Mouse (Mus musculus): ENCODE measurements around the gene Klhl29. TPM values are rescaled to one million over a fixed set of nuclear protein-coding genes. Genes with fewer than 3 reads are reported as not detected.

Klhl29 gene
- polyA plus RNA-seq, 1 experiment from 2014 or later, result 0.50 TPM

DNA sequence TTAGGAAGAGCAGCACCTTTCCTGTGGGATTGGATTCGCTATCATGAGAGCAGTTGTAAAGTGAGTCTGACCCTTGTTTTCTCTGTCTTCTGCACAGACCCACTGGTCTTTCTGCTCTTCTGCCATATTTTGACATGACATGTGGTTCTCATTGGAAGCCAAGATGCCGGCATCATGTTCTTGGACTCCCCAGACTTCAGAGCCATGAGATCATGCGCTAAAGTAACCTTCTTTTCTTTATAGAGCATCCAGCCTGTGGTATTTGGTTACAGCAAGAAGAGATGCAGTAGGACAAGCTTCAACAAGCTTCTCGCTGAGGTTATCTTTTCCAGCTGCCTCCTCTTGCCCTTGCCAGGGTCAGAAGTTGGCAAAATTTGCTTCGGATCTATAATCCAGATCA, 145.0 kb downstream of the Klhl29 start:
- Histone ChIP-seq H3K36me3 (ENCODE audit: control insufficient read depth, insufficient read depth, low read length) (no peaks in the 10 kb centered on the region), H3K27ac (replicated peaks in 1 of 2; ENCODE audit: control insufficient read depth in 1 of 2, insufficient read depth in 1 of 2, low read depth in 2 of 2, low read length in 2 of 2) (no peak overlapping the region), H3K9me3 (ENCODE audit: control insufficient read depth, low read length) (no peaks in the 10 kb centered on the region), H3K4me1 (ENCODE audit: control insufficient read depth in 2 of 2, insufficient read depth in 2 of 2, low read length in 2 of 2) (no peaks in the 10 kb centered on the region), H3K4me2 (ENCODE audit: low read length) (no peak overlapping the region), H3K9ac (ENCODE audit: low read length) (no peak overlapping the region), H3K4me3 (ENCODE audit: control insufficient read depth in 1 of 2, insufficient read depth in 1 of 2, low read depth in 1 of 2, low read length in 2 of 2) (no peak overlapping the region), H3K27me3 (ENCODE audit: control insufficient read depth, insufficient read depth, low read length) (no peaks in the 10 kb centered on the region)
- WGBS, result 82% methylated on average over 5 of the region's 5 CpGs
- ATAC-seq (ENCODE audit: insufficient number of reproducible peaks, insufficient read depth, low FRiP score, low read depth), result no peak

DNA sequence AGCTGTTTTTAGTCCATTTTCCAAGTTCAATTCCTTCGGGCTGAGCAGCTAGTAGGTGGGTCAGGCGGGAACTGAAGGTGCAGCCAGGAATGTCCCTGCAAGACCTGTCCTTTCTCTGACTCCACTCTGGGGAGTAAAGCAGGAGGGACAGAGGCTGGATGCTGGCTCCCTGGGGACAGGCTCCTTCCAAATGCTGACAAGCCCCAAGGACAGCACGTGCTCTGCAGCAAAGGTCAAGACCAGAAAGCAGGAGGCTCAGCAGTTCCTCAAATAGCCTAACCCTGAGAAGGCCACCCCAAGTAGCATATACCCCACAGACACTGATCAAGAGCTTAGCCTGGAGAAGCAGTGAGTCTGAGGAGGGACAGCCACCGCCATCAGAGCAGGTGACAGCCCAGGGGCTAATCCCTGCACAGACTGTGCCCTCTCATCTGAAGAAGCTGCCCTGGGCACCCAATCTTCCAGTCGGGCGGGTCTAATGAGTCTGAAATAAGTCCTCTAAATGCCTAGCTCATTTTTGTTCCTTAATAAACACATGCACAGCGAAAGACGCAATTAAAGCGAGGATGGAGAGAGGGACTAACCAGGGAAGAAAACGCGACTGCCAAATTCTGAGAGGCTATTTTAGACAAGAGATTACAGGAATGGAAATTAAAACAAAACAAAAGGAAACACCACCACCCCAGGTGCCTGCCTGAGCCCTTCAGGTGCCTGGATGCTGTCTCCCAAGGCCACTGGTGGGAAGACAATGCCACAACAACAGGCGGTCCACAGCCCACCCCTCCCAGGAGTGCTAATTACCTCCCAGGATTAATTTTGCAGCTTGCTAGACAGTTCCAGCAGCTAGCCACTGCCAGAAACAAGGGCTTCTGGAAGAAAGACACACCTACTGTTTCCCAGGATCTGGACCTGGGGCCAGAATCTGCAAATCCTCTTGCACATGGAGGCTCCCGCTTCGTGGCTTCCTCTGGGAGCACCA, 148.5 kb downstream of the Klhl29 start:
- no peaks in the 10 kb centered on the region for H3K27me3 ChIP-seq (ENCODE audit: control insufficient read depth, insufficient read depth, low read length)
- H3K4me1 ChIP-seq (ENCODE audit: control insufficient read depth in 2 of 2, insufficient read depth in 2 of 2, low read length in 2 of 2), result no peaks in the 10 kb centered on the region
- 55% methylated on average over 14 of the region's 14 CpGs for WGBS

DNA sequence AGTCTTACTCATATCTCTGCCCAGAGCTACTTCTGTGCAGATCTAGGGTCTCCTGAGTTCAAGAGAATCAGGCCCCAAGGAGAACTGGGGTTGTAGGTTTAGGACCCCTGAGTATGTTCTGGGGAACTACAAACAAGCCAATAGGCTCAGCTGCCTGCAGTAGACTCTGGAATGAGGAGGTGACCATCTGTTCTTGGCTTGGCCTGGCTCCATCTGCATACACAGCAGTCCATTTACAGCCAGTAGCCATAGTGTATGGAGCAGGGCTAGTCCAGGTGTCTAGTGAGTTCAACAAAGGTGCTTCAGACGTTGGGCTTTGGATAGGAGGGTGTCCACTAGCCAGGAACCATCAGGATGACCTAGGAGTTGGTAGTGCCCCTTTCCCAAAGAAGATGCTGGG, 151.9 kb downstream of the Klhl29 start:
- Histone ChIP-seq H3K4me2 (ENCODE audit: low read length) (no peak overlapping the region), H3K27ac (replicated peaks in 1 of 2; ENCODE audit: control insufficient read depth in 1 of 2, insufficient read depth in 1 of 2, low read depth in 2 of 2, low read length in 2 of 2) (no peak overlapping the region), H3K36me3 (ENCODE audit: control insufficient read depth, insufficient read depth, low read length) (no peaks in the 10 kb centered on the region), H3K4me3 (ENCODE audit: control insufficient read depth in 1 of 2, insufficient read depth in 1 of 2, low read depth in 1 of 2, low read length in 2 of 2) (no peak overlapping the region), H3K4me1 (ENCODE audit: control insufficient read depth in 2 of 2, insufficient read depth in 2 of 2, low read length in 2 of 2) (no peaks in the 10 kb centered on the region), H3K9me3 (ENCODE audit: control insufficient read depth, low read length) (no peaks in the 10 kb centered on the region), H3K27me3 (ENCODE audit: control insufficient read depth, insufficient read depth, low read length) (no peaks in the 10 kb centered on the region), H3K9ac (ENCODE audit: low read length) (no peak overlapping the region)
- 54% methylated on average over 1 of the region's 1 CpGs for WGBS
- 0 out of 2 replicates have a peak, but pooled peaks have one; percentile 26 for ATAC-seq (ENCODE audit: insufficient number of reproducible peaks, insufficient read depth, low FRiP score, low read depth)

More for the DNA sequence above, 148.5 kb downstream of the Klhl29 start:
- Histone ChIP-seq H3K4me3 (ENCODE audit: control insufficient read depth in 1 of 2, insufficient read depth in 1 of 2, low read depth in 1 of 2, low read length in 2 of 2) (no peak overlapping the region), H3K27ac (replicated peaks in 1 of 2; ENCODE audit: control insufficient read depth in 1 of 2, insufficient read depth in 1 of 2, low read depth in 2 of 2, low read length in 2 of 2) (no peak overlapping the region), H3K9me3 (ENCODE audit: control insufficient read depth, low read length) (no peaks in the 10 kb centered on the region), H3K4me2 (ENCODE audit: low read length) (no peak overlapping the region), H3K36me3 (ENCODE audit: control insufficient read depth, insufficient read depth, low read length) (no peaks in the 10 kb centered on the region), H3K9ac (ENCODE audit: low read length) (no peak overlapping the region)
- ATAC-seq (ENCODE audit: insufficient number of reproducible peaks, insufficient read depth, low FRiP score, low read depth), result no peak

DNA sequence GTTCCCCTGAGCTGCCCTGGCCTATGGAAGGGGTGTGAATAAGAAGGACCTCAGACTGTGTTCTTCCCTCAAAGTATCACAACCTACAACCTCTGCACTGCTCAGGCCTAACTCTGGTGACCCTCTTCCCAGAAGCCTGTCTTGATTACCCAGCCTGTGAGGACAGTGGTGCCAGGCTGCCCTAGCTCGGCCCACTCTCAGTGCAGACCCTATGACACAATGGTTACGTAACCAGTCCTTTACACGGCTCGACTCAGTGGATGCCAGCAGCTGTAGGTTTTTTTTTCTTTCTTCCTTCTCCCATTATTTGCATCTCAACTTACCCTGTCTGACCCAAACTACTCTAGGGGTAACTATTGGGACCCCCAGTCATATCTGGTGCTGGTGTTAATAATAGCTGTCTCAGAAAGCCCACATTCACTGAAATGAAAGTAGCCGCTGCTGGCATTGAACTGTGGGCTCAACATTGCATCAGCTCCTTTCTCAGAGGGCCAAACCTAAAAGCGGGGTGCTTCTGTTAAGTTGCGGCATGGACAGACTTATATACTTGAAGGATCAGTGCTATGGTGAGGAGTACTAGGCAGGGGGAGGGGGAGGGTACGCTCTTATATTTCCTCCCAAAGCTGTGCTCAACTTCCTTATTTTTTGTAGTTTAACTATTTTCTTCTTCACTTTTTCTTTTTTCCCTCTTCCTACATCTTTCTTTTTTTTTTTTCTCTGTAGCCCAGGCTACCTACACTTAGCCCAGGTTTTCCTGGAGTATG, 152.9 kb downstream of the Klhl29 start:
- 91% methylated on average over 8 of the region's 8 CpGs for WGBS
- H3K4me1 ChIP-seq (ENCODE audit: control insufficient read depth in 2 of 2, insufficient read depth in 2 of 2, low read length in 2 of 2), result no peaks in the 10 kb centered on the region
- H3K4me3 ChIP-seq (ENCODE audit: control insufficient read depth in 1 of 2, insufficient read depth in 1 of 2, low read depth in 1 of 2, low read length in 2 of 2), result no peak overlapping the region
- ATAC-seq (ENCODE audit: insufficient number of reproducible peaks, insufficient read depth, low FRiP score, low read depth), result no peak
- H3K9ac ChIP-seq (ENCODE audit: low read length), result no peak overlapping the region
- H3K27me3 ChIP-seq (ENCODE audit: control insufficient read depth, insufficient read depth, low read length), result no peaks in the 10 kb centered on the region
- H3K27ac ChIP-seq (replicated peaks in 1 of 2; ENCODE audit: control insufficient read depth in 1 of 2, insufficient read depth in 1 of 2, low read depth in 2 of 2, low read length in 2 of 2), result no peak overlapping the region
- no peak overlapping the region for H3K4me2 ChIP-seq (ENCODE audit: low read length)
- no peaks in the 10 kb centered on the region for H3K9me3 ChIP-seq (ENCODE audit: control insufficient read depth, low read length)
- no peaks in the 10 kb centered on the region for H3K36me3 ChIP-seq (ENCODE audit: control insufficient read depth, insufficient read depth, low read length)

DNA sequence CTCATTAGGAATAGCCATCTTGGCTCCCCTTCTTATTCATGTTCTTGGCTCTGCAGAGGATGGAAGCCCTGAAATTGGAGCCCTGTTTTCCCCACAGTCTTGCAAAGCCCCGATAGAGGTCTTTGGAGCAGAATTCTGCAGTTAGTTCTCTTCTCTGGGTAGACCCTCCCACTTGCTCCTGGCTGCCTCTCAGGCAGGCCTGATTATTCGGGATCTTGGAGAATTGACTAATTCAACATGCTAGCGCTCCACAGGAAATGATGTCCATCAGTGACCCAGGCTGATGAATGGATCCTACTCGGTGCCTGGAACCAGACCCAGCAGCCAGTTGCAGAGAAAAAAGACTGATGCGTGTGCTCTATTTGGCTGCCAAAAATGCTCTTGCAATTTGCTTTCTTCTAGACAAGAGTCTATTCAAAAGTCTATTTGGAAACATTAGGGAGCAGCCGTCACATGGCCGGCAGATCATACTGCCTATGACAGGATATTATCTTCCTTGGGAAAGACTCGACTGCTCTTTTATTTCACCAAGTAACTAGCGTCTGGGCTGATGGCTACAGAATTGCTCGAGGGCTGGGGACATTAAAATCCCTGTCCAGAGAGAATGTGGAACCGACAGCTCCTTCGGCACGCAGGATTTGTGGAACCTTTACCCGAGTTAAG, 155.4 kb downstream of the Klhl29 start:
- no peak for ATAC-seq (ENCODE audit: insufficient number of reproducible peaks, insufficient read depth, low FRiP score, low read depth)
- no peak overlapping the region for H3K27ac ChIP-seq (replicated peaks in 1 of 2; ENCODE audit: control insufficient read depth in 1 of 2, insufficient read depth in 1 of 2, low read depth in 2 of 2, low read length in 2 of 2)
- no peak overlapping the region for H3K4me2 ChIP-seq (ENCODE audit: low read length)
- H3K36me3 ChIP-seq (ENCODE audit: control insufficient read depth, insufficient read depth, low read length), result no peaks in the 10 kb centered on the region
- no peak overlapping the region for H3K9ac ChIP-seq (ENCODE audit: low read length)
- WGBS, result 68% methylated on average over 14 of the region's 14 CpGs
- no peak overlapping the region for H3K4me3 ChIP-seq (ENCODE audit: control insufficient read depth in 1 of 2, insufficient read depth in 1 of 2, low read depth in 1 of 2, low read length in 2 of 2)
- H3K27me3 ChIP-seq (ENCODE audit: control insufficient read depth, insufficient read depth, low read length), result no peaks in the 10 kb centered on the region
- no peaks in the 10 kb centered on the region for H3K4me1 ChIP-seq (ENCODE audit: control insufficient read depth in 2 of 2, insufficient read depth in 2 of 2, low read length in 2 of 2)
- H3K9me3 ChIP-seq (ENCODE audit: control insufficient read depth, low read length), result no peaks in the 10 kb centered on the region

DNA sequence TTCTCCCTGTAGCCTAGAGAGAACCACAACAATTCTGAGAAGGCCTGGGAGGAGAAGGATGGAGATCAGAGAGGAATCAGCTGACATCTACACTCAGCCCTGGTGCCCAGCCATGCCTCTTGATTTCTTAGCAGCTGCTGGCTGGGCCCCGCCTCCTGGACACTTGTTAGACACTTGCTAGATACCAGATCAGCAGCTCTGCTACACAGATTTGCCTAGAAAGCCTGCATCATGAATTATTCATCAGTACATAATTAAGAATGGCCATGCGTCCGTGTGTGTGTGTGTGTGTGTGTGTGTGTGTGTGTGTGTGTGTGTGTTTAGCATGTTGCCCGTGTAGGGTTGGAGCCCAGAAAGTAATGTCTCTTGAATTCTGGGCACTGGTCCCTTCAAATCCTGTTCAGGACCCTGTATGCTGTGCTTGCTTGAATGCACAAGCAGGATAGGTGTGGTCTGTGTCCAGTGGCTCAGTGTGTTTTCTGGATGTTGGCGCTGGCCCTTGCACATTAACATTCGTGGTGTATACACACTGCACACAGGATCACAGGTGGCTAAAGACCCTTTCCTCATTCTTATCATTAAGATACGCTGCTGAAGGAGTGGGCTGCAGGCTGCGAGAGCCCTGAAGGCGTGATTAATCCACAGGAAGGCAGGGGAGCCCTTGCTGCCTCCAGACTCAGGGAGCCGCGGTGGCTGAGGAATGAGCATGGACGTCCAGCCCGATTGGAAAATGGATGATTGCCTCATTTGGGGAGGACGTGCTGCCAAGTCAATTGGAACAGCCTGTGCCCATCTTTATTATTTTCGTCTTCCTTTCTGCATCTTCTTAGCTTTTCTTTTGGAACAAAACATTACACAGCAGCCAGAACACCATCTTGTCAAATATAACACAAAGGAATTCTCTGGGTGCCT, 159.4 kb downstream of the Klhl29 start:
- 73% methylated on average over 15 of the region's 15 CpGs for WGBS
- H3K9ac ChIP-seq (ENCODE audit: low read length), result no peak overlapping the region
- no peak overlapping the region for H3K4me3 ChIP-seq (ENCODE audit: control insufficient read depth in 1 of 2, insufficient read depth in 1 of 2, low read depth in 1 of 2, low read length in 2 of 2)
- H3K4me2 ChIP-seq (ENCODE audit: low read length), result no peak overlapping the region
- peaks cover 14 to 16% of the 10 kb centered on the region in 2 experiments for H3K4me1 ChIP-seq (ENCODE audit: control insufficient read depth in 2 of 2, insufficient read depth in 2 of 2, low read length in 2 of 2)
- no peak overlapping the region for H3K27ac ChIP-seq (replicated peaks in 1 of 2; ENCODE audit: control insufficient read depth in 1 of 2, insufficient read depth in 1 of 2, low read depth in 2 of 2, low read length in 2 of 2)
- no peaks in the 10 kb centered on the region for H3K27me3 ChIP-seq (ENCODE audit: control insufficient read depth, insufficient read depth, low read length)
- H3K9me3 ChIP-seq (ENCODE audit: control insufficient read depth, low read length), result no peaks in the 10 kb centered on the region
- H3K36me3 ChIP-seq (ENCODE audit: control insufficient read depth, insufficient read depth, low read length), result no peaks in the 10 kb centered on the region
- ATAC-seq (ENCODE audit: insufficient number of reproducible peaks, insufficient read depth, low FRiP score, low read depth), result no peak
